Mouse (Mus musculus) c-Kit-positive CD71-positive TER-119-negative erythroid progenitor cells, embryonic 14.5 days (primary cell): ENCODE data around the gene Nme6.
"Not testable (repeated sequence)": the region's sequence is repeated elsewhere in the genome, so short reads cannot be mapped to it uniquely, and the experiment has no call there.

Experiments used
- DNase-seq: peaks from one replicate; pipeline ENCODE4 v3.0.0-alpha.2; 2013; ENCODE audit warnings: low read depth

Gene Nme6

GRCm38 (mm10) chr9:109832391-109833087 is at the start of gene Nme6:
Gene Nme6 (plus strand): TSS chr9:109832749.
- DNase-seq: peak; percentile 82

DNA sequence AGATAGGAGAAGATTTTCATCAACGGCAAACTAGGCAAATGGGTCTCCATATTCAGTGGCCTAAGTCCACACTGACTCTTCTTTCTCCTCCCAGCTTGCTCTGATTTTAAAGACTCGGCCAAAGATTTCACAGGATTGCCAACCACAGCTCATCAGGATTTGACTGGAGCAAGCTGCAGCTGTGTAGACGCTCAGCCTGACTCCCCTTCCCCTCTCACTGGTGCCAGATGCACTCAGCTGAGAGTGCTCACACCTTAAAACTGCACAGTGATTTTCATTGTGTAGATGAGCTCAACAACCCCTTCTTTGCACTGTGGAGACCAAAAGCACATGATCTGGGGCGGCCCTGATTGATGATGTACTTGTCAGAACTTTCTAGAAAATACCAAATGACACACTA is 42.0 kb upstream of the Nme6 start, which contains the start of gene Fbxw27:
Gene Fbxw27 (minus strand): TSS at position 101 of the 400 bp plus-strand sequence.
- not testable (repeated sequence) for DNase-seq

GRCm38 (mm10) chr9:109795221-109795620 is 37.3 kb upstream of the Nme6 start:
- DNase-seq: no peak

DNA sequence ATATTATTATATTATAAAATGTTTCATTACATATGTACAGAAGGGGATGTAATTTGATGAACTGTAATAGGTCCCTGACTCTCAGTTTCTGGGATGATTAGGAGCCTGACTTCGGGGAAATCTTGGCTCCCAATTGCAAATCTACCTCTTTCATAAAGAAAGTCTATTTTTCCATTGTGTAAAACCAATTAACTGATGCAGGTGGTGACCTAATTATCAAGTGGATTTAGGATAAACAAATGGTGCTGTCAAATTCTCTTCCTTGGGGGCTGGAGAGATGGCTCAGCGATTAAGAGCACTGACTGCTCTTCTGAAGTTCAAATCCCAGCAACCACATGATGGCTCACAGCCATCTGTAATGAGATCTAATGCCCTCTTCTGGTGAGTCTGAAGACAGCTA is 36.7 kb upstream of the Nme6 start:
- DNase-seq: no peak

DNA sequence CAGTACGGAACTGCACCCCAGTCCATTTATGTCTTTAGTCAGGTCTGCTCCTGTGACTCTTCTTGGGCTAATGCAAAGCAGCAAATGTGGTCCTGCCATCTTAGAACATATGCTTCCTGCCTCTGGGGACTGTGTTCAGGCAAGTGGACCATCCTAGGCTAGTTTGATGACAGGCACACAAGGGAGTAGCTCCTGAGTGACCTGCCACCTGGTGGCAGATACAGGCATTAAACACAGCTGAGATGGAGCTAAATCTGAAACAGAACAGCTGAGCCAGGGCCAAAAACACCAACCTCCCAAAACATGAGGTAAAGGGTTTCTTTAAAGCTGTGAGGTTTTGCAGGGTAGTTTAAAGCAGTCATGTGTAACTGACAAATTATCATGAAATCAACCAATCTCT is 34.5 kb upstream of the Nme6 start:
- DNase-seq: peak; percentile 10

DNA sequence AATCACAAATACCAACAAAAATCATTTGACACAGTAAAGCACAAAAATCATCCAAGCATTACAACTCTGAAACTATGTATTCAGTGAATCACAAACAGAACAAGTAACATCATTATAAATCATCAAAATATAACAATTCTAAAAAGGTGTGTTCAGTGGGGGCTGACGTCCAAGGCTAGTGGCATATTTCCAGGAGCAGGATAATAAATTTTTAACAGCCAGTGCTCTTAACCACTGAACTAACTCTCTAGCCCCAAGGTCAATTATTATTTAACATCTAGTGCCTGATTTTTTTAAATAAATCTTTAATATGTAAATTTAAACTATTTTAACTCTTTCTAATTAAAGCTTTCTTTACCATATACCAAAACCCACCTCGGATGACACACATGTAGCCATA is 27.0 kb upstream of the Nme6 start:
- DNase-seq: not testable (repeated sequence)

- no peak for DNase-seq
Measured at GRCm38 (mm10) chr9:109806260-109806659, 26.3 kb upstream of the Nme6 start.

GRCm38 (mm10) chr9:109806695-109807293 is 25.8 kb upstream of the Nme6 start:
- DNase-seq: no peak

GRCm38 (mm10) chr9:109807898-109808297 is 24.7 kb upstream of the Nme6 start:
- DNase-seq: no peak

DNA sequence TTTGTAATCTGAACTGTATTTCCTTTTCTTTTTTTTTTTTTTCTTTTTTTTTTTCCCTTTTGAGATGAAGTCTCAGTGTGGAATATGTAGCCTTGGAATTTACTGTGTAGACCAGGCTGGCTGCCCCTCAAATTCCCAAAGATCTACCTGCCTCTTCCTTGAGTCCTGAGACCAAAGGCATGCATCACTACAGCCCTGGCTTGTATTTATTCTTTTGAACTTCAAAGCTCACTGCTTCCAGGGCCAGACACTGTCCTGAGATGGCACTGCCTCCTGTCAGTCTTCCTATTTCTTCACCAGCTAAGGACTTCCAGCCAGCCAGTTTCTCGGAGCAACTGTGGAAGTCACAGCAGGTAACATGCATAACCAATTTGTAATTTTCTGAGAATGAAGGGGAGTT is 20.6 kb upstream of the Nme6 start, which contains the start of gene Spink8:
Gene Spink8 (plus strand): TSS at position 301 of the 400 bp plus-strand sequence.
- no peak for DNase-seq

- no peak for DNase-seq
Measured at GRCm38 (mm10) chr9:109813424-109813823, 19.1 kb upstream of the Nme6 start.

- DNase-seq: no peak
Measured at GRCm38 (mm10) chr9:109816341-109816740, 16.2 kb upstream of the Nme6 start.

GRCm38 (mm10) chr9:109825739-109826138 is 6.8 kb upstream of the Nme6 start:
- peak; percentile 35 for DNase-seq

GRCm38 (mm10) chr9:109826181-109826580 is 6.4 kb upstream of the Nme6 start:
- DNase-seq: no peak

GRCm38 (mm10) chr9:109833088-109833412 is 501 bp downstream of the Nme6 start:
- DNase-seq: no peak

GRCm38 (mm10) chr9:109849312-109849758 is 16.8 kb downstream of the Nme6 start, which contains the start of gene Camp:
Gene Camp (minus strand): TSS chr9:109849617.
- no peak for DNase-seq

GRCm38 (mm10) chr9:109850099-109850498 is 17.6 kb downstream of the Nme6 start:
- DNase-seq: no peak

DNA sequence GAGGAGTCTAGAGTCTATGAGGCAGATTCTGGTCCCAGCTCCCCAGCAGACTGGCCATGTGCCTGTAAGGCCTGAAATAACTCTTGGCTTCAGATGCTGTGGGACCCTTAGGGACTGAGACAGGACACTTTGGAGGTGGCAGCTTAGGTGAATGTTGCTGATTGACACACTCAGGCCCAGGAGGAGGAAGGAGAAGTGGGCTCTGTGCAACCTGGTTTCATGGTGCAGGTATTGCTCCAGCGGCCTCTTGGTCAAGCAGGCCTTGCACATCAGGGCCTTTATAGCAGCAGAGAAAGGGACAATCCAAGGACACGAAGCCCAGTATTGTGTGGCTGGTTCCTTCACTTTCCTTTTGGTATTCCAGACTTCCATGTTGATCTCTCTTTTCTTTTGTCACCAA is 21.8 kb downstream of the Nme6 start:
- no peak for DNase-seq

- DNase-seq: no peak
Measured at GRCm38 (mm10) chr9:109855947-109856346, 23.4 kb downstream of the Nme6 start.

DNA sequence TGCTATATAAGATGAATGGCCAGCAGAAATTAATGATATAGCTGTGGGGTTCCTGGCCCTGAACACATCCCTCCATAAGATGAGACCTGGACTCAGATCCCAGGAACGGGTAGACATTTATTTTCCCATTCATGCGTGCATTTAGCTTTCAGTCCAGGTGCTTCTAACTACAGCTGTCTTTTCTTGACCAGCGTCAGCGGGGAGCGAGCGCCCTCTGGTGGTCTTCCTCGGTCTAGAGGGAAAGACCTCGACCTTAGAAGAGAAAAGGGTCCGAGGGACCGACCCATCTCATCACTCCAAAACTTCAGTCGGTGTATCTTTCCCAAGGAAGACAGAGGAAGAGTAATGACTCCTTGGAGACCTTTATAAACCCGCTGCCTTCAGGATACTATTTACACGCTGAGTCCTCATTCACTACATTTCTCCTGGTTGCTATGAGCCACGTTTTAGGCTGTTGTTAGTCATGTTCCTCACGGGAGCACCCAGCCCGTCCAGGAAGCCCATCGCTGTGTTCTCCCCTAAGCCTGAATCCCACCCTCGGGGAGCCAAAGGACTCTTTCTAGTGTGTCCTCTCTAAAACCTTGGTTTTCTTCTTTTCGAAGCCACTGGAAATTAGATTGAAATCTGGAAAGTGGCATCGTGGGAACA is 30.0 kb downstream of the Nme6 start:
- DNase-seq: peak; percentile 74

DNA sequence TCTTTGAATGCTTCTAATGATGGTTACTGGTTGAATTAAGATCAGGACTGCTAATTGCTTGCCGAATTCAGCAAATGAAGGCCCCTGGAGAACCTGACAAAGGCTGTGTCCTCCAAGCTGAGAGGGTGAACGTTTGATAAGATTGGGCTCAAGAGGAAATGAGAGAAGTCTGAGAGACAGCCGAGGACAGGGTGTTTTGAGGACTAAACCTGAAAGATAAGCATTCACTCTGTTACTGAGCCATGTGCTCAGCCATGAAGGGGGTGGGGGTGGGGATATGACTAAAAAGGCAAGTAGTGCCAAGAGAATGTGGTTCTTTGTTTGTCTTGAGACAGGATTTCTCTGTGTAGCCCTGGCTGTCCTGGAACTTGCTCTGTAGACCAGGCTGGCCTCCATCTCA is 30.5 kb downstream of the Nme6 start:
- peak; percentile 30 for DNase-seq

DNA sequence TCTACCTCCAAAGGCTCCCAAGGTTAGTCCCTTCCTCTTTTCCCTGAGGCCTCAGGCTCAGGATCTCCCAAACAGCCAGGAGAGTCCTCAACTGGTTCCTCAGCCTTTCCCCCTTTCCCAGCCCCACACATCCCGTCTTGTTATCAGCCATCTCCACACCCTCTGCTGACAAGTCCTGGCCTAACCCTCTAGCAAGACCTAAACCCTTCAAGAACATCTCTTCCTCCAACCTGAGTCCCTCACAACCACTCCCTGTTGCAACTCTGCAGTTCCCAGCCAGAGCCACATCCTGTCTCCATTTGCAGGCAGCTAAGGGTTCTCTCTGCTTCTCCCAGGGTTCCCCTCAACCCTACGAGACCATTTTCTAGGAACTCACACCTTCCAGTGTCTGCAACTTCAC is 33.7 kb downstream of the Nme6 start:
- DNase-seq: no peak

DNA sequence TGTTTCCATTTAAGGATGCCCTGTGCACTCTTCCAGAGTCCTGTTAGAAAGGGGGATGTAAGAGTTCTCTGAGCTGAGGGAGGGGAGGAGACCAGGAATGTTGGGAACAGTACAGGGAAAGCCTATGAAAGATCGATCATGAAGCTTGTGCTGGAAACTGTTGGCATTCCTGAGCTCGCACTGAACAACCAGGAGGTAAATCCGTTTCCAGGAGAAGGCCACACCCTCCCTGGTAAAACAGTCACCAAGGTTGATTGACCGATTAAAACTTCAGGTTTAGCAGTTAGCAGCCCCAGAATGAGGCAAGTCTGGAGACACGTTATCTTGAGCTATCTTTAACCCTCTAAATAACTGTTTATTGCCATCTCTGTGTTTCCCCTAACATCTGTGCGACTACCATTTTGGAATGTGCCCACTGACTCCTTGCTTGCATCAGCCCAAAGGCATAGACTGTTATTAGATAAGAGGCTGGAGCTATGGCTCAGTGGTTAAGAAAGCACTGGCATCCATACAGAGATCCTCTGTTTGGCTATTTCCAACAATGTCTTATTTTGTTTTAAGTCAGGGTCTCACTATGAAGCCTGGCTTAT is 38.5 kb downstream of the Nme6 start:
- peak; percentile 44 for DNase-seq
